Mouse (Mus musculus) mature B cell (primary cell): ENCODE measurements around the gene Gm884.
"Not testable (repeated sequence)": the region's sequence is repeated elsewhere in the genome, so short reads cannot be mapped to it uniquely, and the experiment has no call there.

Experiments
- in situ Hi-C: fragments of 300-500 bp; cut with MboI; formaldehyde crosslinking; loops from 2 replicates; pipeline ENCODE4 v1.14.3; 2019

The Gm884 gene

DNA sequence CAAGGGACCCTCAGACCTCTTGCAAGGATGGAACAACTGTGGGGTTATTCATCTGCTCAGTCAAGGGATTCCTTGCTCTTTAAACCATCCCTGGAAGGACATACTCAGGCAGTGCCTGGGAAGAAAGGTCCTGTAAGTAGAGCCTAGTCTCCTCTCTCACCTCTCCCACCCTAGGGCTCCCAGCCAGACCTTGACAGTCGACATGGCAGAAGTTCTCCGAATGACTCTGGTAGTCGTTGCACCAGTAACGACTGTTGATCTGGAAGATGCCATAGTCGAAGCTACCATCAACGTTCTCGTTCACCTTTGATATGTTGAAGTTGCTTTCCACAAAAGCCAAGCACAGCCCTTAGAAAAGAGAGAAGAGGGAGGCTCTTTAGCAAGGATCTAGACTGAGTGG lies 13.9 kb upstream of the Gm884 start:
- in situ Hi-C loops: no loop called here

GRCm38 (mm10) chr11:103627453-103627852 lies 6.5 kb upstream of the Gm884 start:
- in situ Hi-C loops: no loop called here

- in situ Hi-C loops: no loop called here
These were observed 10.2 kb downstream of the Gm884 start for GRCm38 (mm10) chr11:103610772-103611171.

- in situ Hi-C loops: no loop called here
These were observed 14.3 kb downstream of the Gm884 start for GRCm38 (mm10) chr11:103606611-103607010.

- in situ Hi-C loops: no loop called here
These were observed 42.6 kb downstream of the Gm884 start for GRCm38 (mm10) chr11:103578339-103578738.

DNA sequence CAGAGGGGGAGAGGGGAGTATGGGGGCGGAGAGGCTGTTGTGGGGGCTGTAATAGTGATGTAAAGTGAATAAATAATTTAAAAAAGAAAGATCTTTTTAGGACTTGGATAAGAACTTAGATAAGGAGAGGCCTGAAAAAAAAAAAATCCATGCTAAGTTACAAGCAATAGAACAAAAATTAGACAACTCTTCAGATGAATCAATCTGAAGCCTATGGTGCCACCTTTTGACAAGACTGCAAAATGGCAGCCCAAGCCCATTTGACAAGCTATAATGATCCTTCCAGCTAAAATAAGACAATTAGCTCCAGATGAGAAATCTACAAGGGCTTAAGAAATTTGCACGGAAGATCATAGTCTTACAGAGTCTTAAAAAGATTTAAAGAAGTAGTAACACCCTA lies 64.9 kb downstream of the Gm884 start:
- in situ Hi-C loops: no loop called here

DNA sequence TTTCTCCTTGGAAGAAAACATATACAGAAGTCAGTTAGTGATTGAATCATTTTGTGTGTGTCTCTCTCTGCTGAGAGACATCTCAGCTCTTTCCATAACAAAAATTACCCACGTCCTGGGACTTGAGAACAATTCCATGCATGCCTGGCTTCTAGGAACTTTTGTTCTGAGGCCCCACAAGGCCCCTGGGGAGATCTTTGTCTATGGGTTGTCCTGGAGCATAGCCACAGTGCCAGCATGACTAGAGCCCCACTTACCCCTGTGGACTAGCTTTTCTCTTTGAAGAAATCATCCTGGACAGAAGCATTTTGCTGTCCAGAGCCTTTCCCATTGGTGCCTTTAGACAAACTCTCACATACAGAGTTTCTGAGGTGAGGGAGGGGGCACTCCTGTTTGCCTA lies 86.0 kb downstream of the Gm884 start:
- in situ Hi-C loops: not testable (repeated sequence)

- in situ Hi-C loops: no loop called here
These were observed 108.8 kb downstream of the Gm884 start for GRCm38 (mm10) chr11:103512111-103512510.

DNA sequence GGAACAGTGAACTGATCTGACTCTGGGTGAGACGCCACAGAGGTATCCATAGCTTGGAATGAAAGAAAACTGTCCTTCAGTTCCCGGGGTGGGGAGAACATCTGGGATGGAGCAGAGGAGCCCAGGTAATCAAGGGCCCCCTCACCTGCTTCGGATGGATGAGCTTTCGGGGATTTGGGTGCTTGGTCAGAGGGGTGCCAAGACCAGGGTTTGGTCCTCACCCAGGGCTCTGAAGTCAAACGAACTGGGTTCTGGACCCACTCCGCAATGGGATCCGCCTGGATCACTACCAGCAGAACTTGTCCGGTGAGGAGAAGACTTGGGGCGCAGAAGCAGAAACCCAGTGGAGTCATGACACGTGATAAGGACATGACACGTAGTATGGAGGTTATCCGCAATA lies 116.4 kb downstream of the Gm884 start, which contains the start of gene Lrrc37a:
TSS of gene Lrrc37a (minus strand) at position 101 of the 400 bp plus-strand sequence.
- in situ Hi-C loops: no loop called here
